Mouse (Mus musculus): ENCODE measurements around the gene Zfr. TPM values are rescaled to one million over a fixed set of nuclear protein-coding genes. Genes with fewer than 3 reads are reported as not detected.
A peak's percentile ranks its signal among the peaks of the same experiment; 100 is the strongest.
"Not testable (repeated sequence)": the region's sequence is repeated elsewhere in the genome, so short reads cannot be mapped to it uniquely, and the experiment has no call there.

Gene Zfr
- polyA plus RNA-seq, 1 experiment from 2014 or later: 154 TPM

GRCm38 (mm10) chr15:12194817-12195735 is 77.4 kb downstream of the Zfr start:
- H3K4me1 ChIP-seq (ENCODE audit: control insufficient read depth, insufficient read depth, low read length): peaks cover 21% of the 10 kb centered on the region
- peak overlapping the region; percentile 30 for H3K4me2 ChIP-seq (replicated peaks; ENCODE audit: low read depth, low read length)
- no peaks in the 10 kb centered on the region for H3K9me3 ChIP-seq (ENCODE audit: control insufficient read depth, low read length)
- no peak for ATAC-seq (ENCODE audit: low FRiP score, low TSS enrichment)
- WGBS: 45% methylated on average over 20 of the region's 20 CpGs
- H3K27ac ChIP-seq (ENCODE audit: low read depth, low read length): peak overlapping the region; percentile 79
- peaks cover 5% of the 10 kb centered on the region; the same call in 1 of the 2 replicates for H3K36me3 ChIP-seq (ENCODE audit: control insufficient read depth, insufficient read depth, low read length)
- no peaks in the 10 kb centered on the region for H3K27me3 ChIP-seq (ENCODE audit: control insufficient read depth, insufficient read depth, low read length)
- H3K4me3 ChIP-seq (ENCODE audit: low read length): peak overlapping the region; percentile 12; the same call in 1 of the 2 replicates
- H3K9ac ChIP-seq (ENCODE audit: low read depth, low read length): no peak overlapping the region; the same call in 1 of the 2 replicates

DNA sequence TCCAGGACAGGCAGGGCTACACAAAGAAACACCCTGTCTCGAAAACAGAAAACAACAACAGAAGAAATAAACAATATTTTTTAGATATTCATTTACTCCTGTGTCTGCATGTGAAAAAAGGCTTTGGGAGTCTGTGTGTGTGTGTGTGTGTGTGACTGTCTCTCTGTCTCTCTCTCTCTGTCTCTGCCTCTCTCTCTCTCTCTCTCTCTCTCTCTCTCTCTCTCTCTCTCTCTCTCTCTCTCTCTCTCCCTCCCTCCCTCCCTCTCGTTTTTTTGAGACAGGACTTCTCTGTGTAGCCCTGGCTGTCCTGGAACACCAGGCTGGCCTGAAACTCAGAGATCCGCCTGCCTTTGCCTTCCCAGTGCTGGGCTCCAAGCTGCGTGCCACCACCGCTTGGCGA is 78.3 kb downstream of the Zfr start:
- Histone ChIP-seq H3K4me2 (replicated peaks; ENCODE audit: low read depth, low read length) (no peak overlapping the region), H3K9me3 (ENCODE audit: control insufficient read depth, low read length) (no peaks in the 10 kb centered on the region), H3K27me3 (ENCODE audit: control insufficient read depth, insufficient read depth, low read length) (no peaks in the 10 kb centered on the region), H3K4me1 (ENCODE audit: control insufficient read depth, insufficient read depth, low read length) (peaks cover 21% of the 10 kb centered on the region), H3K9ac (ENCODE audit: low read depth, low read length) (no peak overlapping the region; the same call in 1 of the 2 replicates), H3K27ac (ENCODE audit: low read depth, low read length) (no peak overlapping the region), H3K36me3 (ENCODE audit: control insufficient read depth, insufficient read depth, low read length) (no peaks in the 10 kb centered on the region), H3K4me3 (ENCODE audit: low read length) (no peak overlapping the region)
- ATAC-seq (ENCODE audit: low FRiP score, low TSS enrichment): no peak
- WGBS: 85% methylated on average over 5 of the region's 6 CpGs

- WGBS: 29% methylated on average over 22 of the region's 22 CpGs
- Histone ChIP-seq H3K27me3 (ENCODE audit: control insufficient read depth, insufficient read depth, low read length) (no peaks in the 10 kb centered on the region), H3K9me3 (ENCODE audit: control insufficient read depth, low read length) (no peaks in the 10 kb centered on the region), H3K9ac (ENCODE audit: low read depth, low read length) (no peak overlapping the region), H3K36me3 (ENCODE audit: control insufficient read depth, insufficient read depth, low read length) (no peaks in the 10 kb centered on the region), H3K4me3 (ENCODE audit: low read length) (no peak overlapping the region), H3K4me1 (ENCODE audit: control insufficient read depth, insufficient read depth, low read length) (peaks cover 21% of the 10 kb centered on the region), H3K4me2 (replicated peaks; ENCODE audit: low read depth, low read length) (no peak overlapping the region), H3K27ac (ENCODE audit: low read depth, low read length) (no peak overlapping the region)
- peak; percentile 72 for ATAC-seq (ENCODE audit: low FRiP score, low TSS enrichment)
Observed at GRCm38 (mm10) chr15:12196410-12197191, 79.0 kb downstream of the Zfr start.

DNA sequence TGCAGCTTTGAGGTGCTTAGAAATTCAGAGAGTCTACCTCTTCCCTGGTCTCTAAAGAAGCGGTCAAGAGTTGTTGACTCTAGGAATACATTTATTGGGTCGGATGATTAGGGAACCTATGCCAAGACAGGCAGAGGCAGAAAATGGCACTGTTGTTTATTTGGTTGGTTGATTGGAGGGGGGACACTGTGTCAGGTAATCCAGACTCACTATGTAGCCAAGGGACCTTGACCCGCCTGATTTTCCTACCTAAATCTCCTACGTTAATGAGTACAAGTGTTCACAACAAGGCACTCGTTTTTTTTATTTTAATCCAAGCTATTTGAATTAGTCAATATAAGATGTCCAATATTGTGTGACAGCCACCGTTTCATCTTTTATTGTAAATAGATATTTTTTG is 79.7 kb downstream of the Zfr start:
- Histone ChIP-seq H3K4me3 (ENCODE audit: low read length) (no peak overlapping the region), H3K9ac (ENCODE audit: low read depth, low read length) (no peak overlapping the region), H3K4me1 (ENCODE audit: control insufficient read depth, insufficient read depth, low read length) (peaks cover 21% of the 10 kb centered on the region), H3K4me2 (replicated peaks; ENCODE audit: low read depth, low read length) (no peak overlapping the region), H3K9me3 (ENCODE audit: control insufficient read depth, low read length) (no peaks in the 10 kb centered on the region), H3K27me3 (ENCODE audit: control insufficient read depth, insufficient read depth, low read length) (no peaks in the 10 kb centered on the region), H3K36me3 (ENCODE audit: control insufficient read depth, insufficient read depth, low read length) (no peaks in the 10 kb centered on the region), H3K27ac (ENCODE audit: low read depth, low read length) (no peak overlapping the region)
- no peak for ATAC-seq (ENCODE audit: low FRiP score, low TSS enrichment)
- WGBS: 87% methylated on average over 6 of the region's 6 CpGs

DNA sequence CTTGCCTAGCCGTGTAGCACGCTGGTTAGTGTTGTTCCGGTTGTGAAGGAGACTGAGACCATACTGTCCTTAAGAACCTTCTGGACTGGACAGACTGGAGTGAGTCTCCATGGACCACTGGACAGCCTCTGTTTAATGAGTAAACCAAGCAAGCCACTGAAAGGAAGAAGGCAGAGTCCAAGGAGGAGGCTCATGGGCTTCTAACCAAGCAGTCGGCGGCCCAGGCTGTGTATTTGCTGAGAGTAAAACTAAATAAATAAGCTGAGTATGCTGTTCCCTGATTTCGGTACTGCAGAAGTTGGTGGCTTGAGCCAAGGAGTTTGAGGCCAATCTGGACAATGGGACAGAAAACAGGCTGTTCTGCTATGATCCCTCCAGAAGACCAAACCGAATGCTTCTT is 82.4 kb downstream of the Zfr start:
- Histone ChIP-seq H3K9me3 (ENCODE audit: control insufficient read depth, low read length) (no peaks in the 10 kb centered on the region), H3K27ac (ENCODE audit: low read depth, low read length) (no peak overlapping the region), H3K4me2 (replicated peaks; ENCODE audit: low read depth, low read length) (no peak overlapping the region), H3K4me3 (ENCODE audit: low read length) (no peak overlapping the region), H3K9ac (ENCODE audit: low read depth, low read length) (no peak overlapping the region), H3K36me3 (ENCODE audit: control insufficient read depth, insufficient read depth, low read length) (no peaks in the 10 kb centered on the region), H3K4me1 (ENCODE audit: control insufficient read depth, insufficient read depth, low read length) (peaks cover 3% of the 10 kb centered on the region; the same call in 1 of the 2 replicates), H3K27me3 (ENCODE audit: control insufficient read depth, insufficient read depth, low read length) (no peaks in the 10 kb centered on the region)
- no peak for ATAC-seq (ENCODE audit: low FRiP score, low TSS enrichment)
- 87% methylated on average over 7 of the region's 7 CpGs for WGBS

DNA sequence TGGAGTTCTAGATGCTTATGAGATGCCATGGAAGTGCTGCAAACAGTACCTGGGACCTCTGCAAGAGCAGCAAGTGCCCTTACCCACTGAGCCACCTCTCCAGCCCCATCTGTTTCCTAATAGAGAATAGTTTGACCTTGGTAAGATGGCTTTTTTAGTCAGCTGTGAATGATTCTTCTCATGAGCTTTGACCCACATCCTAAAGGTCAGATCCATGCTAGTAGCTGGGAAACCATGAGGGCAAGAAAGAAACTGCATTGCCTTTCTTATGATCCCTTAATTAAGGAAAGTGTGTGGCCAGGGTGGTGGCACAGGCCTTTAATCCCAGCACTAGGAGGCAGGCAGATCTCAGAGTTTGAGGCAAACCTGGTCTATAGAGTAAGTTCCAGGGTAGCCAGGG is 84.2 kb downstream of the Zfr start:
- peaks cover 12% of the 10 kb centered on the region for H3K4me1 ChIP-seq (ENCODE audit: control insufficient read depth, insufficient read depth, low read length)
- H3K4me3 ChIP-seq (ENCODE audit: low read length): no peak overlapping the region
- H3K9ac ChIP-seq (ENCODE audit: low read depth, low read length): no peak overlapping the region
- H3K27me3 ChIP-seq (ENCODE audit: control insufficient read depth, insufficient read depth, low read length): no peaks in the 10 kb centered on the region
- H3K9me3 ChIP-seq (ENCODE audit: control insufficient read depth, low read length): no peaks in the 10 kb centered on the region
- H3K36me3 ChIP-seq (ENCODE audit: control insufficient read depth, insufficient read depth, low read length): no peaks in the 10 kb centered on the region
- ATAC-seq (ENCODE audit: low FRiP score, low TSS enrichment): no peak
- H3K4me2 ChIP-seq (replicated peaks; ENCODE audit: low read depth, low read length): no peak overlapping the region
- H3K27ac ChIP-seq (ENCODE audit: low read depth, low read length): no peak overlapping the region

- Histone ChIP-seq H3K4me2 (replicated peaks; ENCODE audit: low read depth, low read length) (no peak overlapping the region), H3K27me3 (ENCODE audit: control insufficient read depth, insufficient read depth, low read length) (no peaks in the 10 kb centered on the region), H3K27ac (ENCODE audit: low read depth, low read length) (no peak overlapping the region), H3K9ac (ENCODE audit: low read depth, low read length) (no peak overlapping the region), H3K4me3 (ENCODE audit: low read length) (no peak overlapping the region), H3K9me3 (ENCODE audit: control insufficient read depth, low read length) (no peaks in the 10 kb centered on the region), H3K4me1 (ENCODE audit: control insufficient read depth, insufficient read depth, low read length) (peaks cover 17% of the 10 kb centered on the region), H3K36me3 (ENCODE audit: control insufficient read depth, insufficient read depth, low read length) (no peaks in the 10 kb centered on the region)
- ATAC-seq (ENCODE audit: low FRiP score, low TSS enrichment): no peak
- 84% methylated on average over 3 of the region's 3 CpGs for WGBS
Observed at GRCm38 (mm10) chr15:12202456-12202855, 84.8 kb downstream of the Zfr start.

GRCm38 (mm10) chr15:12203008-12203407 is 85.4 kb downstream of the Zfr start:
- not testable (repeated sequence) for ATAC-seq (ENCODE audit: low FRiP score, low TSS enrichment); H3K4me3 ChIP-seq (ENCODE audit: low read length); H3K27ac ChIP-seq (ENCODE audit: low read depth, low read length); H3K27me3 ChIP-seq (ENCODE audit: control insufficient read depth, insufficient read depth, low read length); H3K36me3 ChIP-seq (ENCODE audit: control insufficient read depth, insufficient read depth, low read length); H3K9ac ChIP-seq (ENCODE audit: low read depth, low read length); H3K9me3 ChIP-seq (ENCODE audit: control insufficient read depth, low read length); H3K4me2 ChIP-seq (replicated peaks; ENCODE audit: low read depth, low read length)
- peaks cover 22% of the 10 kb centered on the region for H3K4me1 ChIP-seq (ENCODE audit: control insufficient read depth, insufficient read depth, low read length)
- 92% methylated on average over 5 of the region's 5 CpGs for WGBS
